In the genomic region with DNA sequence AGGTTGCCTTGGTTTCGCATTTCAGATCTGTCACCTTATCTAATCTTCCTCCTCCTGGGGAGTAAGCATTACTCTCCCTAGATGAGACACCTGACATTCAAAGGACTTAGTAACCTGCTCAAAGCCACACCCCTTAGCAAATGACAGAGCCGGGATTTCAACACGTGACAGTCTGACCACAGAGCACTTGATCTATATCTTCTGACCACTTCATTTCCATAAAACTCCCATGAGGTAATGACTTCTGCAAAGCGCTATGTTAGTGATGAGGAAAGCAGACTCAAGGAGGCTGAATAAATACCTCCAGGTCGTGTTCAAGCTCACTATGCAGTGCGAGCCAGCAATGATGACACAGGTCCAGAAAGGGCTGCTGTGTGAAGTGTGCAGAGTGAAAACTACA, we compare ENCODE assay signal across 15 mouse cellular contexts. TPM values are rescaled to one million over a fixed set of nuclear protein-coding genes. Genes with fewer than 3 reads are reported as not detected.
DNase-seq lines count a peak whose midpoint lies in the region; ATAC-seq and TF ChIP-seq lines count a peak whose summit lies in the region.
"Had no signal": no experiment of that assay in that cellular context is flagged by ENCODE, and none has a peak within 500 bp of the region (broad histone marks: within the 10 kb centered on the region; RNA-seq: fewer than 3 reads in every experiment).

No protein-coding gene starts in this region.

- no peaks in the 10 kb centered on the region for H3K27me3 ChIP-seq in lung, embryonic 16.5 days (ENCODE audit: control insufficient read depth, insufficient read depth, low read depth, low read length)
- H3K27me3 ChIP-seq: embryonic facial prominence, embryonic 12.5 days; forebrain, embryonic 13.5 days; lung, embryonic 15.5 days had no signal

- DNase-seq in lung, adult 2 months, result no peak
- DNase-seq in CD8-positive naive resting alpha-beta T cell, adult 2 months (ENCODE audit: low read depth in 2 of 2, low spot score in 2 of 2), result peak; percentile 63 to 64
- peak; percentile 23 to 50 for DNase-seq in spleen, adult 18-20 months
- no peak for DNase-seq in kidney, postnatal 10 days
- DNase-seq in kidney, adult 8-10 months, result no peak
- DNase-seq in MN1 (ENCODE audit: low spot score), result no peak
- DNase-seq: cerebellum, adult 9-11 months; gastrocnemius, postnatal 36 days; left cerebral cortex, postnatal 4 days; thymus, postnatal 36 days had no signal

- no peaks in the 10 kb centered on the region for H3K9me3 ChIP-seq in lung, embryonic 16.5 days (ENCODE audit: control insufficient read depth, low read length)
- H3K9me3 ChIP-seq: embryonic facial prominence, embryonic 12.5 days; forebrain, embryonic 13.5 days; lung, embryonic 15.5 days had no signal

- no peak overlapping the region for H3K4me2 ChIP-seq in lung, embryonic 16.5 days (ENCODE audit: low read depth, low read length)
- H3K4me2 ChIP-seq: embryonic facial prominence, embryonic 12.5 days; forebrain, embryonic 13.5 days; lung, embryonic 15.5 days had no signal

- no peak overlapping the region for H3K9ac ChIP-seq in lung, embryonic 16.5 days (ENCODE audit: low read length)
- H3K9ac ChIP-seq: embryonic facial prominence, embryonic 12.5 days; forebrain, embryonic 13.5 days; lung, embryonic 15.5 days had no signal

- no peak overlapping the region for H3K4me3 ChIP-seq in lung, embryonic 16.5 days (ENCODE audit: low read length)
- H3K4me3 ChIP-seq in lung, adult 2 months (replicated peaks; ENCODE audit: extremely low read depth, low read depth, low read length), result no peak overlapping the region
- H3K4me3 ChIP-seq: embryonic facial prominence, embryonic 12.5 days; forebrain, embryonic 13.5 days; lung, embryonic 15.5 days had no signal

- TF ChIP-seq POLR2A in lung, adult 2 months (IDR thresholded peaks at IDR 0.05; ENCODE audit: borderline replicate concordance, extremely low read depth, low read depth, low read length), result no peak

- H3K36me3 ChIP-seq in lung, embryonic 16.5 days (ENCODE audit: control insufficient read depth, insufficient read depth, low read length), result no peaks in the 10 kb centered on the region
- H3K36me3 ChIP-seq: embryonic facial prominence, embryonic 12.5 days; lung, embryonic 15.5 days had no signal

- TF ChIP-seq CTCF in lung, adult 2 months (IDR thresholded peaks at IDR 0.05; ENCODE audit: insufficient read depth, low read length), result no peak

- ATAC-seq in lung, embryonic 16.5 days (ENCODE audit: low read depth), result peak; percentile 29; the same call in 1 of the 2 replicates
- ATAC-seq in inflammation-experienced regulatory T-cells, adult 6 months, result peak; percentile 79
- ATAC-seq: forebrain, embryonic 13.5 days had no signal

- WGBS in lung, embryonic 16.5 days, result 52% methylated on average over 6 of the region's 6 CpGs
- WGBS in lung, adult 2 months, result 62% methylated on average over 6 of the region's 6 CpGs

- peaks cover 4% of the 10 kb centered on the region; the same call in 1 of the 2 replicates for H3K4me1 ChIP-seq in lung, embryonic 16.5 days (replicated peaks; ENCODE audit: control insufficient read depth, insufficient read depth, low read length)
- no peaks in the 10 kb centered on the region for H3K4me1 ChIP-seq in lung, adult 2 months (ENCODE audit: control insufficient read depth, insufficient read depth, low read length)

- H3K27ac ChIP-seq in lung, embryonic 16.5 days (ENCODE audit: low read length), result no peak overlapping the region
- H3K27ac ChIP-seq: embryonic facial prominence, embryonic 12.5 days; forebrain, embryonic 13.5 days; lung, embryonic 15.5 days had no signal

RNA-seq across cellular contexts. Expression of gene Pgm2, which starts 52.1 kb away (rescaled TPM):
- polyA plus RNA-seq in lung, embryonic 16.5 days (2015; fragmentation: Nextera tagmentation; extraction: Ambion mirVana), result 35.9 and 38.5 TPM in 2 replicates
- 9.4 and 11.5 TPM in 2 replicates for polyA plus RNA-seq in lung, adult 2 months (2012; rRNA removed)
- 10 to 100 TPM; 18.2 to 27.0 (median 19.2) TPM for polyA plus RNA-seq in inflammation-experienced regulatory T-cells, adult 6 months (2017; shearing (Covaris generic))

Comparison
In these comparisons a context has a peak if more than half of its experiments do, and no peak if none do; other contexts are left out.
1. DNase-seq: peak in CD8-positive naive resting alpha-beta T cell, adult 2 months (2 of 2) and spleen, adult 18-20 months (2 of 2); none in lung, adult 2 months (single experiment), kidney, postnatal 10 days (single experiment), kidney, adult 8-10 months (0 of 2) and MN1 (single experiment).